Mouse (Mus musculus) R1 (cell line): ENCODE data around the gene Stx1b.
A peak's percentile ranks its signal among the peaks of the same experiment; 100 is the strongest.
"Not testable (repeated sequence)": the region's sequence is repeated elsewhere in the genome, so short reads cannot be mapped to it uniquely, and the experiment has no call there.

Source experiments
- DNase-seq: peaks from one replicate; pipeline ENCODE4 v3.0.0-alpha.2; 2018; ENCODE audit warnings: low read depth, low spot score

The Stx1b gene

DNA sequence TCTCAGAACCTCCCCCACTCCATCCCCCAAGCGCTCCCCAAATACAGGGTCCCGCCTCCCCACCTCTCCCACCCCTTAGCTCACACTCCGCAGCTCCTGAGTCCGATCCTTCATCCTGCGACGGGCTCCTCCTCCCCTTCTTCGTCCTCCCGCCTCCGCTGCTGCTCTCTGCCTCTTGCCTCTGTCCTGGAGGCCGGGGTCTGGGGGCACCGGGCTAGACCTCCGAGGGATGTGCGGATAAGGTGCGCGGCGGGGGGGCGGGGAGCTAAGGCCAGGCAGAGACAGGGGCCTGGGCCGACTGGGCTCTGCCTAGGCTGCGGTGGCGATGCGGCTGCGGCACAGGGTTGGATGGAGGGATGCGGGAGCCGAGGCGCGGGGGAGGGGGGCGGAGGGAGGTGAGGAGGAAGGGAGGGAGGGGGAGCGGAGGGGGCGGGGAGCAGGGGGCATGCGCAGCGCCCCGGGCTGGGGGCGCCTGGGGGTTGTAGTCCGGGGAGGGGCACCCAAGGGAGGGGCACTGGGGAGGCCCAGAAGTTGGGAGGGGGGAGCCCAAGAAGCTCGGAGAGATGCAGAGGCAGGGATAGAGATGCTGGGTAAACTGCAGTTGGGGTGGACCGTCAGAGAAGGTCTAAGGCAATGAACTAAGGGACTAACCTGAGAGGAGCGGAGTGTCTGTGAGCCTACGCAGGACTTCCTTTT lies at the start of gene Stx1b, which contains the start of gene Stx4a:
Gene Stx1b, minus strand, starts transcription at position 374 of the 696 bp plus-strand sequence.
Gene Stx4a, plus strand, starts transcription at position 119 of the 696 bp plus-strand sequence.
- peak; percentile 44 for DNase-seq

DNA sequence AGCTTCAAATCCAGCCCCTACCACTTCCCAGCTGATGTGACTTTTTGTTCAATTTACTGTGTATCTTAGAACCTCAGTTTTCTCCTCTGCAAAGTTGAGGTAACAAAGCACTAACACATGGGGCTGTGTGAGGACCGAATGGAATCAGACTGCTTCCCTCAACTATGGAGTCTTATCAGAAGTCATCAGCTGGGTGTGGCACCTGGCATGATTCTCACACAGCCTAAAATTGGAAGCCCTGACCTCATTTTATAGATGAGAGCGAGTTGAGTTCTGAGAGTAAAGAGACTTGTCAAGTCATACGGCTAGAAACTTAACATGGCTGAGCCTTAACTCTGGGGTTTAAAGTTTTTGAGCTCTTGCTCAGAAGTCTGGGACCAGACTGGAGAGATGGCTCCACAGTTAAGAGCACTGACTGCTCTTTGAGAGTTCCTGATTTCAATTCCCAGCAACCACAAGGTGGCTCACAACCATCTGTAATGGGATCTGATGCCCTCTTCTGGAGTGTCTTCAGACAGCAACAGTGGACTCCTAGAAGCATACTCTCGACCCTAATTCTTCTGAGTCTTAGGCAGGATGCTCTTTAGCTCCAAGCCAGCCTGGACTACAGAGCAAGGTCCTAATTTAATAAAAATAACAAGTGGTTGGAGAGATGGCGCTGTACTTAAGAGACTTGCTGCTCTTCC lies 45.9 kb upstream of the Stx1b start:
- peak; percentile 76 for DNase-seq

DNA sequence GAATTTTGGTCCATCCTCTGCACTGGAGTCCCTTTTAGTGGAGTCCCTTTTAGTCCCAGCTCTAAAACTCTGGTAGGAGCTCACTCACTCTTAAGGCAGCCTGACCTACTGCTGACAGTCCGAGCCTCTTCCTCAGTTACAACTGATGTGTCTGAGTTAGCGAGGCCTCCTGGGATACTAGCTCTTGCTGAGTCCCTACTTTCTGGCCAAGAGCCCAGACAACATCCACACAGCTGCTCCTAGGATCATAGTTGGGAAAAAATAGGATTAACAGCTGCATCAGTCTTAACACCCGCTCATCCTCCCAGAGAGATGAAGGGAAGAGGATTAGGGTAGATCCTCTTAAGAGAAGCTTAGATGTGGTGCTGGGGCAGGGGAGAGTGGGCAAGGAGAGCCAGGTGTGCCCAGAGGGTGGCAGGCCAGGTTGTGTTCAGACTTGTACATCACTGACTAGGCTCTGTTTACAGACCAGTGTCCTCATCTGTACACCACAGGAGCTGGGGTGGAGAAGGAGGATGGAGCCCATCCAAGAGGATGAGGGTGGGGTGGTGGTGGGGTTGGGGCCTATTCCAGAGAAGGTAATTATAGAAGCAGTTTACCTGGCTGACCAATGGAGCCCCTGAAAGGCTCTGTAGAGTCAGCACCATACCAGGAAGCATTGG lies 44.9 kb upstream of the Stx1b start:
- no peak for DNase-seq

DNA sequence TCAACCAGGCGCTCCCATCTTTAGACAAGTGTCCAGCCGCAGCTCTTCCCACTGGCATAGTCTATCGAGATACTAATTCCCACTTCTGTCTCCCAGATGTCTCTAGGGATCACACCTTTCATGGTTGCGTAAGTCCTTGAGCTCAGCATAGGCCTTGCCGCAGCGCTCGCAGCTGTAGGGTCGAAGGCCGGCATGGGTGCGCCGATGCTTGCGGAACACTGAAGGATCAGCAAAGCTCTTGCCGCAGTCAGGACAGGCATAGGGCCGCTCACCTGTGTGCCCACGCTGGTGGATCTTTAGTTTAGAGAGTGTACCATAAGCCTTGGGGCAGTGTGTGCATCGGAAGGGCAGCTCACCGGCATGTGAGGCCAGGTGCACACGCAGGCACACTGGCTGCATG lies 43.3 kb upstream of the Stx1b start:
- DNase-seq, result peak; percentile 33

DNA sequence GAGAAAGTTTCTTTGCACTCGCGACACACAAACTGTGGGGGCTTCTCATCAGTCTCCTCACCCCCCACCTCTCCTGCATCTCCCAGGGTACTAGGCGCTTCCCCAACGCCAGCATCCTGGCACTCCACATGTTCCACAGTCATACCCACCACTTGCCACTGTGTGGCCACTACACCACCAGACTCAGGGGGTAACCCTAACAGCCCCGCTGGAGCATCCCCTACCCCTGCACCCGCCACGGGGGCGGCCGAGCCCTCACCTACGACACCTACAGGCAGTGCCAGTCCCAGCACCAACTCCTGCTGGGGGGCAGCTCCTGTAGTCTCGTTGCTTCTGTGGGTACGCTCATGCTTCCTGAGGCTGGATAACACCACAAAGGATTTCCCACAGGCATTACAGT lies 42.1 kb upstream of the Stx1b start:
- peak; percentile 37 for DNase-seq

DNA sequence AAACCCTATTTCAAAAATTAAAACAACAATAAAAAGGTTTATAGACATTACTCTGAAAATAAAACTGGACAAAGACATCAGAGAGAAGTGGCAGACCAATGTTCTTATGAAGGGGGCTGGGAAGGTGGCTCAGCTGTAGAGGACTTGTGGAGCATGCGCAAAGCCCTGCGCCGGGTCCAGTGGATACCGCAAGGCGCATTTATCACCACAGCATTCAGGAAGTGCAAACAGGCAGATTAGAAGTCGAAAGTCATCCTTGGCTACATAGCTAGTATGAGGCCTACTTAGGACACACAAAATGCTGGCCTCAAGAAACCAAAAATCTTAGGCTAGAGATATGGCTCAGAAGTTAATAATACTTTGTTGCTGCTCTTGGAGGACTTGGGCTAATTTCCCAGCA lies 33.9 kb upstream of the Stx1b start:
- DNase-seq, result no peak

DNA sequence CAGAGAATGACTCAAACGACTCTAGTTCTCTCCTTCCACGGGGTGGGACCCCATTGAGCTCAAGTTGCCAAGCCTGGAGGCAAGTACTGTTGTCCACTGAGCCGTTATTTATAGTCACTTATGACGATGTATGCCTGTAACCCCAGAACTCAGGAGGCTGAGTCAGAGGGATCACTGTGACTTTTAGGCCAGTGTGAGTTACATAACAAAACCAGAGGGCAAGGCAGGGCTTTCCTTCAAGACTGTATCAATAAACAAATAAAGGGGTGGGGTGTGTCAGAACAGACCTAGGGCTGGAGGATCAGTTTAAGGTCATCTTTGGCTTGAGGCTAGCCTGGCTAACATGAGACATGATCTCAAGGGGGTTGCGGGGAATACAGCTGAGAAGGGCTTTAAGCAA lies 26.6 kb upstream of the Stx1b start:
- peak; percentile 43 for DNase-seq

DNA sequence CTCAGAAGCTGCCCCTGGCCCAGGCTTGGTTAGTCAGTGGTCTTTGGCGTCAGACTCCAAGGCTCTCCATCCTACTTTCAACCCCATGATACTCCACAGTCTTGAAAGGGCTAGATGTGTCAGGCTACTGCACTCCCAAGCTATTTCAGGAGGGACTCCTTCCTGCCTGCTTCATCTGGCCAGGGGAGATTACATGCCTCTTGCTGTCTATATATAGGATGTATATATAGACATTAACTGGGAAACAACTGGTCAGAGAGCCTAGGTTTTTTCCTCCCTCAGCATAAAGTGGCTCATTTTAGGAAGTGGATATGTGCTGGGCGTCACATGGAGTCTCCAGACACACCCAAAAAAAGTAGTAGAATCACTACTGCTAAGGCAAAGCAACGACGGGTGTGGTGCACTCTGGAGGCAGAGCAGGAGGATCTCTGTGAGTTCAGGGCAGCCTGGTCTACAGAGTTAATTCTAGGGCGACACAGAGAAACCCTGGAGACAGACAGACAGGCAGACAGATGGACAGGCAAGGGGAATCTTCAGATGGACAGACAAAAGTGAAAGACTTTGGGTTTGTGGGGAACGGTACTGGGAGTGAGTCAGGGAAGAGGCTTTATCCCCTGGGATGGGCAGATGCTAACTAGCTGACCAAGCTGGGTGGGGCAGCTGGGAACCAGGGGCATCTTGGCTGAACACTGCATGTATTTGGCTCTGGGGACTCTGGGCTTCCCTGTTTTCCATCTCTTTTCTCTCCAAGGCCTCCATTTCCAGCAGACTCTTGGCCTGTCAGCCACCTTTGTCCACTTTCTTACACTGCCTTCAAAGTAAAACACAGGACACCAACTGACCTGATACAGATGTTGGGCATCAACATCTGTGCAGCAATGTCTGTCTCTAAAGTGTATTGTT lies 25.9 kb upstream of the Stx1b start:
- DNase-seq, result no peak

DNA sequence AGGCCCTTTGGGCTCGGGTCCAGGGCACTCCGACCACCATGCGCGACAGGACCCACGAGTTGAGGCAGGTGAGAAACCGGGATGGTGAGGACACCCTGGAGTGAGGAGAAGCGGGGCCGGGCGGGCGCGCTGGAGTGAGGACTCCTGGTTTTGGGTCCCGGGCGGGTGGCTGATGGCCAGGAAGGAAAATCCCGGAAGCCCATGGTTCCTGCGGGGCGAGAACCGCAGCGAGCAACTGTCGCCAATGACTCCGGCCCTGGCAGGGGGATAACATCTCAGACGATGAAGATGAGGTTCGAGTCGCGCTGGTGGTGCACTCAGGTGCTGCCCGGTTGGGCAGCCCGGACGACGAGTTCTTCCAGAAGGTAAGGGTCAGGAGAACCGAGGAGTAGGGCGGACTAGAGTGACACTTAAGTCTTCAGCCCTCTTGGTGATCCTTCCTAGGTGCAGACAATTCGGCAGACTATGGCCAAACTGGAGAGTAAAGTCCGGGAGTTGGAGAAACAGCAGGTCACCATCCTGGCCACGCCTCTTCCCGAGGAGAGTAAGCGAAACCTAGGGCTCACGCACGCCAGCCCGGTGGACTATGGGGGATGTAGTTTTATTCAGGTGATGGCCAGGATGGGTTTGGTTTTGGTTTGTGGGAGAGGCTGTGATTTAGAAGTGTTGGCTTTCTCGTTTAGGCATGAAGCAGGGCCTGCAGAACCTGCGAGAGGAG lies 17.8 kb upstream of the Stx1b start:
- DNase-seq, result peak; percentile 91

DNA sequence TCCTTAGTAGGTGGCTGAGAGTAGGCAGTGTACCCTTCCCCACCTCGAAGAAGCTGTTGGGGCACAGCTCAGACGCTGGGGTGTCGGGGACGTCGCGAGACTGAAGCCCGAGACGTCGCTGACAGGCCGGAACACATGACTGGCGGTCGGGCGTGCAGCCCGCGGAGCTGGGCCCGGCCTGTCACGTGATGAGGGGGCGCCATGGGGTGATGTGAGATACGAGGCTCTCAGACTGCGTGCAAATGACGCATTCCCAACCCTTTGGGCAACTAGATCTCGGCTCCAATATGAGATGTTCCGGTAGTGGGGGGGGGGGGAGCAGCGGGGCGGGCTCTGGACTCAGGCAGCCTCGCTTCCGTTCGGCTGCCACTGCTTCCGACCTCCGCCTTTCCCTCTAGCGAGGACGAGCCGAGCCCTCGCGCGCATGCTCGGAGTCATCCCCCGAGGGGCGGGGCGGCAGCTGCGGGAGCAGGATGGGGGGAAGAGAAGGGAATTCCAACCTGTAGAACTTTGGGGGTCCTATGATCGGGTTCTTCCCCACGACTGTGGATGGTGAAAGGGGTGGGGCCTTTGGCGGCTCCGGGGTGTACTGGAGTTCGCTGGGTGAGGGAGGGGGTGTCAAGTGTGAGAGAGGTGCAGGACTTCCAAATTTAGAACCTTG lies 17.1 kb upstream of the Stx1b start:
- DNase-seq, result peak; percentile 92

DNA sequence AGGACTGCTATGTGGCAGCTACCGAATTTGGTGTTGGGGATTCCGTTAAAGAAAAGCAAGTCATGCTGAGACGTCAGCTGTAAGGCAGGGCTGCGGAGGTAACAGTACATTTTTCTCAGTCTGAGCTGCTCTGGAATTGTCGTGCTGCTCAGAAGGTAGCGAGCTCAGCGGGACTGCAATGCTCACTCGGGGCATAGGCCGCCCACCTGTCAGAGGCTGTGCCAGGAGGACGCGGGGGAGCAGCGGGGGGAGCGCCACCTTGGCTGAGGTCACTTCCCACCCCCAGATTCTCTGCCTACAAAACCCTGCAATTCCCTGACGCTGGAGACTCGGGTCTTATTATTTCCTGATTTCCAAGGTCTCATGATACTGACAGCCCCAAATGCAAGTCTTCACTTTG lies 16.5 kb upstream of the Stx1b start:
- no peak for DNase-seq

DNA sequence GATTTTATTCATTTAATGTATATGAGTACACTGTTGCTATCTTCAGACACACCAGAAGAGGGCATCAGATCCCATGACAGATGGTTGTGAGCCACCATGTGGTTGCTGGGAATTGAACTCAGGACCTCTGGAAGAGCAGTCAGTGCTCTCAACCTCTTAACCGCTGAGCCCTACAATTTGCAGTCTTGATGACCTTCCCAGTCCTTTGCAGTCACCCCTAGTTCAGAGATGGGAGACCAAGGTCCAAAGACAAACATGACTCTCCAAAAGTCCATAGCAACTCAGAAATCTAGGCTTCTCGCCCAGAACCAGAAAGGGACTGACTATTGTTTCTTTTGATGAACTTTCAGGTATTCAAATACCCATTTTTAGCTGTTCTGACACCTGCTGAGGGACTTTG lies 15.7 kb upstream of the Stx1b start:
- not testable (repeated sequence) for DNase-seq

DNA sequence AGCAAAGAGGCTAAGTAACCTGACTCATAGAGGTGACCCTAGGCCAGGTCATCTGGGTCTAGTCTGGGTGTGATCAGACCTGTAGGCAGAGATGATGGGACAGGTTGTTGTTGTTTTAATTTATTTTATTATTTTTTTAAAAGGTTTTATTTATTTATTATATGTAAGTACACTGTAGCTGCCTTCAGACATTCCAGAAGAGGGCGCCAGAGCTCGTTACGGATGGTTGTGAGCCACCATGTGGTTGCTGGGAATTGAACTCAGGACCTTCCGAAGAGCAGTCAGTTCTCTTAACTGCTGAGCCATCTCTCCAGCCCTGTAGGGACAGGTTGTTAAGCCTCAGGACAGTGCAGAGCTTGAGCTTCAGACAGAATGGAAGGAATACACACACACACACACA lies 13.5 kb upstream of the Stx1b start:
- peak; percentile 41 for DNase-seq

DNA sequence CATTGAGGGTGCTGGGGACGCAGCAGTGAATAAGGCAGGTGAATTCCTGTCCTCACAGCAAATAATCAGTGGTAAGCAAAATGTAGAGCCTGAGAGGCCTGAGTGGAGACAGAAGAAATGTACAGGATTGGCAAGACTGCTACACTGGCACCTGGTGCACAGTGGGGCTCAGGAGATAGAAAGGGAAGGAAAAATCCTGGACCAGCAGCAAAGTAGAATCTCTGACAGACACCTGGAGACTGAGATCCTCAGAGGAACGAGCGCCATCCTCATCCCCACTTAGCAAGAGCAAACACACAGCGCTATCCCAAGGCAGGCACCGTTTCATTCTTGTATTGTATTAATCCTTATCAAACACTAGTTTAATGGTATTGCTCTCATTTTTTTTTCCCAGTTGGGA lies 13.1 kb upstream of the Stx1b start:
- DNase-seq, result no peak

DNA sequence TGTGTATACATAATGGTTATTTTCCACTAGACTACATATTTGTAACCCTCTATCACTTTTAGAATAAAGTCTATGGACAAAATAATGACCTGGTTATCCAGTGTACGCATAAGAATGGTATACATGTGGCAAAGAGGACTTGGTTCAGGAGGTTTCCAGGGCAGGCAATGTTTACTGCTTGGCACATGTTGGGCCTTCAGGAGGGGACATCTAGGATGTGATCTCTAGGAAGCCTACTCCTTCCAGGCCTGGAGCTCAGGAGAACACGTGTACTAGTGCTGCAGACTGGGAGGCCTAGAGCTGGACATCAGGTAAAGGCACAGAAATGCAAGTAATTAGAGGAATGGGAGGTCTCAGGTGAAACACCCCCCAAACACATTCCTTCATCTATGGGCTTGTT lies 11.2 kb upstream of the Stx1b start:
- no peak for DNase-seq

DNA sequence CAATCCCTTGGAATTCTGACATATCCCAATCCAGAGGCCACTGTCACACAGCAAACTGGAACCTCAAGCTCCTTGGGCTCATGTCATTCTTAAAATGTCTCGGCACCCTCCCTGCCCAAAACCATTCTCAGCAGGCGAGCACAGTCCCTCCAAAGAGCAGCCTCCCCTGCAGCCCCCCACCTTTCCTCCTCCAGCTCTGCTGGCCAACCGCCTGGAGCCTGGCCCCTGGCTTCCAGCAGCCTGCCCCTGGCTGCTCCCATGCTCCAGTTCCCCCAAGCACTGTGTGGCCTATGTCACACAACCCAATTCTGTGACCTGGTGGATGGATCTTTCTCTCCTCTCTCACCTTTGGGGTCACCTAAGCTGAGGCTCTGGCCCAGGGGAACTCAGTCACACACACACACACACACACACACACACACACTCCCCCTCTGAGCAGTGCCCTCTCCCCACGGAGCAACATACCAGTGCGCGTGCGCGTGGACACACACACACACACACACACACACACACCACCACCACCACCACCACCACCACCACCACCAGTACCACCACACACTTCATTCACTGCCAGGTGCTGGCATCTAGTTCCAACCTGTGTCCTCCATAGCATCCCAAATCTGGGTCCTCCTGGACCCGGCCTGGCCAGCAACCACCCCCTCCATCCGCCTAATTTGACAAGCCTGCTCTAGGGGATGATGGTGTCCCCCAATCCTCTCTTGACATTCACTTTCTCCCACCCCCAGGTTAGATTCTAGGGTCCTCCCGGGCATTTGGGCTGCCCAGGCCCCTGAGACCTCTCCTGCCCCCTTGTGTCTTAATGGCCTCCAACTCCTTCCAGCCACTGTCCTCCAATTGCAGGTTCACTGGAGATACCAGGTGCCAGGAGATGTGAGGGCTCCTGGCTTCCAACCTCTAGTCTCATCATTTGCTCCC lies 845 bp downstream of the Stx1b start:
- DNase-seq, result no peak

DNA sequence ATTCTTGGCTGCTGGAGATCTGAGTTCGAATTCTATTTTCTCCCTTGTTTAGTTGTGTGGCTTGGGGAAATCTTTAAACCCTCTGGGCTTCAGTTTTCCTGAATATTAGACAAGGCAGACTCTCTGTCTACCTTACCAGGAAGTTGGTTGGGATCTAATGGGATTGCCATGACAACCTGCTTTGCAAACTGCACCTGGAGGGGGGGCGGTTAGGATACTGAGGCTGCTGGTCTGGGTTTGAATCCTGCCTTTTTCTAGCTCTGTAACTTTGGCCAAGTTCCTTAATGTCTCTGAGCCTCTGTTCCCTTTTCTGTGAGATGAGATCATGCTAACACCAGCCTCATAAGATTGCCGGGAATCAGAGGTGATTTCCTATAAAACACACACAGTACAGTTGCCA lies 1.9 kb downstream of the Stx1b start:
- no peak for DNase-seq

DNA sequence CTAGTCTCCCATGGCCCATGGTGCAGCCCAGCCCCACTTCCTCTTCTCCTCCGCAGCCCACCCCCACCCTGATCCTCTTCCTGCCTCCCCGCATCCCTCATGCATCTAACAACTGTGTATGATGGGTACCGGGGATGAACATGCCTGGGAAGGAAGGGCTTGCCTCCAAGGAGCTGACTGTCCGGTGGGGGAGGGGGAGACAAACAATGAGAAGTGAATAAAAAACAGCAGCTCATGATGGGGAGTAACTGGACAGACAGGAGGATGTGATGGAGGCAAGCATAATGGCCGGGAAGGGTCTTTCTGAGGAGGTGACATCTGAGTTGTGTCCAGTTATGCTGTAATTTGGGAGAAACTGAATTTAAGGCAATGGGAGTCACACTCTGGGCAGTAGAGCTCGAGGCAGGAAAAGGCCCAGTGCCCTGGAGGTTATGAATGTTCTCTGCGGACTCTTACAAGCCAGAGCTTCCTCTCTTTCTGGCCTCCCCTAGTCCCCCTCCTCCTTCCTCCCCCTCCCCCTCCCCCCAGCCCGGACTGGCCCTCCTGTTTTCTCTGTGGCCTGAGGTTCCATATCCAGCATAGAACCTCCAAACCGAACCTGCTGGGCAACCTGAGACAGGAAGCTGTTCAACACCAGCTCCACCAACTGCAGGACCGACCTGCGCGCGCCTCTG lies 3.4 kb downstream of the Stx1b start:
- DNase-seq, result no peak

DNA sequence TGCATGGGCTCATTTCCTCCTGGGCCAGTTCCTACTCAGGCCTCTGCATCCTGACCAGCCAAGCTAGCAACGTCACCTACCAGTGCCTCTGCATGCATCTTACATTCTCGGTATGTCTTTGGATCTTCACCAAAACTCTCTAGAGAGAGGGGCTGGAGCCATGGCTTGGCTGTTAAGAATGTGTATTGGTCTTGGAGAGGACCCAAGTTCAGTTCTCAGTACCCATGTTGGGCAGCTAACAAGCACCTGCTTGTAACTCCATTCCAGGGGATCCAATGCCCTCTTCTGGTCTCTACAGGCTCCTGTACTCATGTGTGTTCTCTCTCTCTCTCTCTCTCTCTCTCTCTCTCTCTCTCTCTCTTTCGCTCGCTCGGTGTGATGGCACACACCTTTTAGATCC lies 6.6 kb downstream of the Stx1b start:
- no peak for DNase-seq
